Mouse (Mus musculus) frontal cortex, postnatal 14 days (tissue): ENCODE data around the gene Pdgfa.

Experiments
- DNase-seq, 2 experiments: peaks; one replicate each; pipeline ENCODE4 v3.0.0; 2022; ENCODE audit warnings: low spot score in 2 of 2

Pdgfa gene

DNA sequence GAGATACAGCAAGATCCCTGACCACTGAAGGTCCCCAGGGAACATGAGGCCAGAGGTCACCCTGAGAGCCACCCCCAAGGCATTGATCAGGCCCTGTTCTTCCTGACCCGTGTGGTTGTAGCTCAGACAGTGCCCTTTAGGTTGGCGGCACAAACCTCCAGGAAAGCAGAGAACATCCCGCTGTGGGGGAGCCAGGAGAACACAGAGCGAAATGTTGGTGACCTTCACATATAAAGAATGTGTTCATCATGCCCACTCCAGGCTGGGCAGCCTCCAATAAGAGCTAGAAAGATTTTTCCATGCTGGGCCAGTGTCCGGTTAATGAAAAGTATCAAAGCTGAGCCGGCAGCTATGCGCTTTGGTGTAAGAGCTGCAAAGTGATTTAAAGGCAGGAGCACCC is 43.2 kb downstream of the Pdgfa start:
- no peak for DNase-seq

DNA sequence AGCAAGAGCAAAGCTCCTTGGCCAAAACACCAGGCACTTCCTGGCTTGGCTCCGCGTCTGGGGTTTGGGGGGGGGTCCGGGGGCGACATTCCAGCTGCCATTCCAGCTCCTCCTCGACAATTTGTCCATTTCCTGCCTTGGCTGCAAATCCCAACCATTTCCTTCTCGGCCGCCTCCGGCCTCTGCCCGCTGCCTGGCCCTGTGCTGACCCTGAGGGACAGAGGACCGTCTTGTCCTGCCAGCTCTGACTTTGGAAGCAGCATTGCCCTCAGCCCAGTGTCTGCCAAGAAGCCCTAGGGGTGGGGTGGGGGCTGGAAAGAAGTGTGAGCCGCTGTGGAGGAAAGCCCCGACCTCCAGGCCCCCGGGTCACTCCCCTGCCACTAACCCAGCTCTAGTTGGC is 44.2 kb downstream of the Pdgfa start:
- DNase-seq, result no peak

DNA sequence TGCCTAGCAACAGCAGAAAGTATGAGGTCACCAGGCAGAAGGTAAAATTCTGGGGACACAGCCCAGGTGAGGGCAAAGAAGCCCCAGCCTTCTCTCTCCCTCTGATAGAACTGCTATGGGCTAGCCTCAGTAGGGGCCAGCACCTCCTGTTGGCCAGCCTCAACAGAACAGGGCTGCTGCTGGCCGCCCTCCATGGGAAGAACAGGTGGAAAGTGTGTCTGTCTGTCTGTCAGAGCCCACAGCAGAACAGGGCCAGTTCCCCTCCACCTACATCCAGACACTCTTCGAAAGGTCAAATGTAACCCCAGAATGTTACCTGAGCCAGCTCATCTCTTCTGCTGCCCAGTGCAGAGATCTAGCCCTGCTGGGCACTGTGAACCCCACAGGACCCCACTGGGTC is 45.9 kb downstream of the Pdgfa start:
- no peak for DNase-seq

DNA sequence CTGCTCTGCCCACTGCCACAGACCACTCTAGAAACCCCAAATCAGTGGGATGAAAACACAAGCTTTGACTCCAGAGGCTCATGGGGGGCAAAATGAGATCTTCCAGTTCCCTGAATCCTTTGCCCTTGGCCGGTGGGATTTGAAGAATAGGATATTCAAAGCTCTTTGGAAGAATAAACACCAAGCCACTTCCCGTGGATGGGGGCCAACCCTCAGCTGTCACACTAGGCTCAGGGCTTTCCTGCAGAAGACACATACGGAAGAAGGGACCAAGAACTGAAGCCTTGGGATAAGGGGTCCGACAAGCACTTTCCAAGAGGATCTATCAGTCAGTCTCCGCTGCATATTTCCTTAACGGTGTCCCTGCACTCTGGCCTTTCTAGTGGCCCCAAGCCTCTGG is 48.0 kb downstream of the Pdgfa start:
- DNase-seq, result no peak

DNA sequence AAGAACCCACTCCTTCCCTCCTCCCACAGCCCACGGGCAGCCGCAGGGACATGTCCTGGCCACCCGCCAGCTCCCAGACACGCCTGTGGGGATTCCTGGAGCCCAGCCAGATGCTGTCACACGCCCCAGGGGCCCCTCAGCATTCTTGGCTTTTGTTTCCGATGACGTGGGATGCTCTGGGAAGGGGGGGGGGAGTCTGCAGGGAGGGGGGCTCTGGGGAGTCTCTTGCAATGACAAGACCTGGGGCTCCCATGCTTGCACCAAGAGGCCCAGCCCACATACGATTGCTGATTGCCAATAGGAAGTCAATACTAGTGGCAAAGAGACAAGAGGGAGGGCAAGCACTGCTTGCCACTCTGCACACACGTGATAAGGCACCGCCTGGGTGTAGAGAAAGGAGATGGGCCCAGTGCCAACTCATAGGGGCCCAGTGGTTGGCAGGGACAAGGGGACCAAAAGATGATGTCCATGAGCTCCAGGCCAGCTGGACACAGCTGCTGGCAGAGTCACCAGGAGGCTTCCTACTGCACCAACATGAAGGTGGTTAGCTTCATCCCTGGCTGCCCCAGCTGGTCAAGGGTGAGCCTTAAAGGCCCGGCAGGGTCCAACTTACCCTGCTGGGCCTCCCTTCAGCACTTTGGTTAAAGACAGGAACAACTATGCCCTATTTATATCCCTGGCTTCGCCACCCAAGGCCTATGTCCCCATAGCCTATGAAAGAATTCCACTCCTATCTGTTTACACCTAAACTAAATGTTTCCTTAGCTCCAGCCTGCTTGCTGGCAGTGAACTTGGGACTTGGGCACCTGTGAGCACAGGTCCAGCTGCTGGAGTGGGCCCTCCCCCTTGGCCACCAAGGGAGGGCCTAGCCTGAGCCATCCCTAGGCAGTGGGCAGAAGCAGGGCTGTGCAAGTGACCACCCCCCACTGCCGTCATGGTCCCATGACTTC is 48.9 kb downstream of the Pdgfa start:
- peak in 1 of 2 experiments; percentile 16 for DNase-seq

DNA sequence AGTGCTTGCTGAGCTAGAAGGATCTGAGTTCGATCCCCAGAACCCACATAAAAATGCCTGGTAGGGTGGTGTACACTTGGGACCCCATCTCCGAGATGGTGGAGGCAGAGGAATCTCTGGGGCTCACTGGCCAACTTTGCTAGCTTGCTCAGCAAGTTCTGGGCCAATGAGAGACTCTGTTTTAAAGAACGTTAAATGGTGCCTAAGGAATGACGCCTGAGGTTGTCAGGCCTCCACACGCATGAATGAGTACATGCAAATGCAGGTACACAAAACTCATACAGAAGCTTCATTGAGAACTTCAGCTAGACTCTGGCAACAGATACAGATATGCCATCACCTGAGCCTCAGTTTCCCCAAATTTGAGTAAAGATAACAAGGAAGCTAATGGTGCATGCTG is 49.7 kb downstream of the Pdgfa start:
- DNase-seq, result no peak

DNA sequence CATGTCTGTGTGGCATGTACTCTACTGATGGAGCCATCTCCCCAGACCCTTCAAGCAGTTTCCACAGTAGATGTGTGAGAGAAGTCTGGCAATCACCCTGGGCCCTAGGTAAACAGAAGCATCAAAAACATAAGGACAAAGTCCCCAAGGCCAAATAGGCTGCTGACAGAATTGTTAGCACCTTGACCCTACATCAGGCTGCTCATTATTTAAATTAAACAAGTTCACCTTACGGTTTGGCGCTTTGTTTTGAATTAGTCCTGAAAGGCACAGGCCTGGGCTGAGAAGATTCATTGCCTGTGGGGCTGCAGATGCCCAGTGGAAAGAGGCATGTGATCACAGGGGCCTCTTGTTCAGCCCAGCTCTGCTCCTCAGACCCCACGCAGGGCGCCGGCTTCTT is 50.2 kb downstream of the Pdgfa start:
- no peak for DNase-seq

DNA sequence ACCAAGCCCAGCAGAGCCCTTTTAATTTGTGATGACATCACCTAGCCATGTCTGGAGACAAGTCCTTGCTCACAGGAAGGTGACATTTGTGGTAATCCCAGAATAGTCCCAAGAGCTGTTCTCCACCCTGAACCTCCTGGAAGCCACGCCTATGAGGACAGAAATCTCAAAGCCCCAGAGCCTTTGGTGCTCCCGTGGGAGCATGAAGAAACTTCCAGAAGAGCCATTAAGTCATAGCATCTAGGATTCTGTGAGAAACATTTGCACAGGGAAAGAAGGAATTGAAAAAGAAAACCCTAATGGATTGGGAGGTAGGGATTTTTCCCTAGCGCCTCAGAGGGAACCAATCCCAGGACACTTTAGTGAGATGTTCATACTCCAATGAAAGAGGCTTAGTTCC is 52.2 kb downstream of the Pdgfa start:
- DNase-seq, result no peak

DNA sequence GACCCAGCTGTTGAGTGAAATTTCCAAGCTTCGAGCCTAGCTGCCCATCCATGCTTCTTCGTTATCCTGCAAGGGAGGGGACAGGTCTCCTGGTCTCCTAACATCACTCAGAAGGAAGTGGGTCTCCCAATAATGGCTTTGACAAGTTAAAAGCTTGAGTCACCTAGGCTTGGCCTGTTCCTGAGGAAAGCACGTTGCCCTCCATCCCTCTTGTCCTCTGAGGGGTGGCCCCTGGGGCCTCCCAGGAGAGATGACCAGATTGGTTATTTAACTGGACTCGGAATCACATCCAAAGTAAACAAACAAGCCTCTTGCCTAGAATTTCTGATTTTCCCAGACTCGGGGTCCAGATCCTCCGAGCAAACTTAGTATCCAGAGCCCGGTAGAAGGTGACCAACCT is 52.6 kb downstream of the Pdgfa start:
- no peak for DNase-seq

DNA sequence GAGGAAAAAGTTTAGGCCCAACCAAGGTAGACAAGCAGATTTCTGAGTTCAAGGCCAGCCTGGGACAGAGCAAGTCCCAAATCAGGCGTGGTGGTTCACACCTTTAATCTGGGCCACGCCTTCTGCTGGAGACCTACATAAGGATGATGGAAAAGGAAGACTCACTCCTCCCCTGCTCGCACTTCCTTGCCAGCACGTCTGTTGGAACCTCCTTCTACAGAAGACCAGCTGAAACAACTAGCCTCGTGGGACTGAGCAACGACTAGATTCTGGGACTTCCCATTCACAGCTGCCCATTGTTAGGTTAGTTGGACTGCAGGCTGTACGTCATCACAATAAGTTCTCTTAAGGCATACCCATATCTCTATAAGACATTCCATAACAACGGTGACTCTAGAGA is 55.3 kb downstream of the Pdgfa start:
- no peak for DNase-seq

DNA sequence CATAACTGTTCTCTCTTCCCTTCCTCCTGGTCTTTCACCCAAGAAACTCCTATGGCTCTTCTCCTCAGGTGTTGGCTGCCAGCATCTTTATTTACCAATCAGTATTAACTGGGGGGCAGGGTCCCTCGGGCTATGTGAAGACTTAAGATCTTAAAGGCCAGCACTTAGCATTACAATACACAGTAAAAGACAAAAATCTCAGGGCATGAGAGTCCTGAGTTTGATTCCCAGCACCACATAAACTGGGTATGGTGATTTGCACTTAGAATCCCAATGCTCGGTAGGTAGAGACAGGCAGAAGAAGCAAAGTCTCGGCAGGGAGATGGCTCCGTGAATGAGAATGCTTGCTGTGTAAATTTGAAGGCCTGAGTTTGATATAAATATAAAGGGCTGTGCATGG is 56.6 kb downstream of the Pdgfa start:
- DNase-seq, result no peak

DNA sequence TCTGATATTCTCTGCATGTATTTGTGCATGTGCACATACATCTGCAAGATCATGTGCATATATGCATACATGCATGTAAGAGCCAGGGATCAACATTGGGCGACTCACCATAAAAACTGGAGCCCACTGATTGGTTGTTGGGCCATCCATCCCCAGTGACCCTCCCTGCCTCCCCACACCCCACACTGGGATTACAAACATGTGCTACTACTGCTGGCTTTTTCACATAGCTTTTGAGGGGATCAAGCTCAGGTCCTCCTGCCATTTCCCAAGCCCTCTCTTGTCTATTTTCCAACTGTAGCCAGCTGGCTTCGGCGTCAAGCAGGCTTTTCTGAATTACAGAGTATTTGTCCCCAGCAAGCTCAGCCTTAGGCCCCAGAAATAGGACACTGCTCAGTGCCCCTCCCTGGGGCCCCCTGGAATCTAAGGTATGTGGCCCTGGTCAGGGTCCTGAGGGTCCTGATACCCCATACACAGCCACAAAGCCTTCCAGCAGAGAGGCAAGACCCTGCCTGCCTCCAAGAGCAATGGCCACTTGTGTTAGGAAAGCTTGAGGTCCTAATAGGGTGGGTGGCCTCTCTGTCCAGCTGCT is 58.5 kb downstream of the Pdgfa start:
- DNase-seq, result no peak

DNA sequence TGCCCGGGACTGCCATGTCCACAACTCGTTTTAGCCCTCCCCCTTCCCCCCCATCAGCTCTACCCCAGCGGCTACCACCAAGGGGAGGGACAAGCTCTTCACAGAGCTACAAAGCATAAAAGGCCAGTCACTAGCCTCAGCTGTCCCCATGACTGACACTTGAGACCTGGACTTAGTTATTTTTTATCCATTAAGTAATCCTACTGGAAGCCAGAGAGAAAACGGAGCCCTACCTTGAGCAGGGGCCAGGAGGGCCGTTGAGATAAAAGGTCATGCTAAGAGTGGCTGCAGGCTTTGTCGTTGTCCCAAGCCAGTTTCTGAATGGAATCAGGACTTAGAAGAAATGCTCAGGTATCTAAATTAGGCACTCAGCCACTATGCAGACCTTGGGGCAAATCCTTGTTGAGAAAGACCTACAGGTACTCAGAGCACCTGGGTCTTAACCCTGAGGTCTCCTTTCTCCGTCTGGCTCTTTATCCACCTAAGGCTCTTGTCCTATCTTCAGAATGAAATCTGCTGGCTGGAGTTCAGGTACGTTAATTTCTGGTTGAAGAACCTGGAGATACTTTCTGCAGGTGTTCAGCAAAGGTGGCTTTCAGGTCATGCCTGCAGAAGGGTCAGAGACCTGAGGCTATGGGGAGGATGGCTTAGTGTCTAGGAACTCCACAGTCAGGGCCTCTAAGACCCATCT is 60.6 kb downstream of the Pdgfa start:
- DNase-seq, result no peak

DNA sequence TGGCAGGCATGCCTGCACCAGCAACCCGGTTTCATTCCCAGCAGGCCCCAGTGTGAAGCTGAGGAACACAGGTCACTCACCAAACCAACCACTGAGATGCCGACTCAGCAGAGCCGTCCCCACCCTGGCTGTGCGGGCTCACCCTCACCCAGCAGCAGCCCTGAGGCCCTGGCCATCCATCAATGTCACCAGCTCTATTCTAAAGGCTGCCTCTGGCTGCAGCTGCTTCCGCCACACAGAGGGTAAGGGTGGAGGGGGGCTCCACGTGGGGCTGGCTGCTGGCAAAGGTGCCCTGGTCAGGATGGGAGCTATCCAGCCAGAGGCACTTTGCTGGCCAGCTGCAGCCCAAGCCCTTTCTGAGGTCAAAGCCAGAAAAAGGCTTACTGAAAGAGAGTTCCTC is 62.6 kb downstream of the Pdgfa start:
- DNase-seq, result no peak

DNA sequence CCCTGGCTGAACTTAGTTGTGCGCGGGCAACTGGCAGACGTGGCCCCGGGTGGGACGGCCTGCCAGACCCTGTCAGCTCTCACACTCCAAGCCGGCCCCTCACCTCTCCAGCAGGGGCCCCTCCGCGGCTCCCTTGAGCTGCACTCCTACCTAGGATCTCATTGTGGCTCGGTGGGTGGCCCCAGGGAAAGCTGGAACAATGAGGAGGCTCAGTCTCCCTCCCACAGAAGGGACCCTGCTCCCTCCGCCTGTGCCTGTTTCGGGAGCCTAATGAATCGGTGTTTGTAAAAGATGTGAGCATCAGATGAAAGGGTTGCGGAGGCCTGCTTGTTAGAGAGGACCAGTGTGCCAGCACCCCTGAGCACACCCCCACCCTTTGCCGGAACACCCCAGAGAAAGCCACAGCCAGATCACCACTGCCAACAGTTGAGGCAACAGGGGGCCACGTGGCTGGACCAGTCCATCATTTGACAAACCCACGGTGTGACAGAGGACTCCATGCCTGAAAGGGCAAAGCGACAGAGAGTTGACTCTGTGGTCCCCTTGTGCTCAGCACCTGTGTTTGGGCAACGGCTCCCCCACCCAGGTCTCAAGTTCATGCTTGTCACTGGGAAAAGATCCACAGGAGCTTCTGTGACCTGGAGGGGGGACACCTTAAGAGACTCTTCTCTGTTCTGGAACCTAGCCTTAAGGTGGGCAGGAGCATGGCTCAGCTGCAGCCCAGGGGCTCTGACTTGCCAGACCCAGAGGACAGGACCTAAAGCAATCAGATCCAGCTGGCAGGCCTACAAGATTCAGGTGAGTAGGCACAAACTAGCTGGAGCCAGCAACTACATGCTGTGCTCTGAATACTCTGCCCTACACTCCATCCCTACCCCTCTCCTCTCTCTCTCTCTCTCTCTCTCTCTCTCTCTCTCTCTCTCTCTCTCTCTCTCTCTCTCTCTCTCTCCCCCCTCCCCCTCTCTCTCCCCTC is 64.4 kb downstream of the Pdgfa start:
- DNase-seq, result no peak

DNA sequence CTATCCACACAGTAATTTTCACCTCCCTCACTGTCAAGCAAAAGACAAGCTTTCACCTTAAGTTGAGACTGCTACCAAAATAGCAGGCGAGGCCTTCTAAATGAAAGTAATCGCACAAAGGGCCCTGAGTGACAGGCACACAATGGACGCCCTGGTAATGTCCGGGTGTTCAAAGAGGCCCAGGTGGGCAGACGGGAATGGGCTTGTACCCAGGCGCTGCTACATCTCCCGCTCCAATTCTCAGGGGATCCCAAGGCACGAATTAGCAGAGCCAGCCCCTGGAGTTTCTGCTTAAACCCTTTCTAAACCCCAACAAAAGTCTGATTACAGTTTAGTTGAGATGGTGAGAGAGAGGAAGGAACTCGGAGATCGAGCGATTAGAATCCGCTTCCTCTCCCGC is 65.3 kb downstream of the Pdgfa start:
- DNase-seq, result no peak

DNA sequence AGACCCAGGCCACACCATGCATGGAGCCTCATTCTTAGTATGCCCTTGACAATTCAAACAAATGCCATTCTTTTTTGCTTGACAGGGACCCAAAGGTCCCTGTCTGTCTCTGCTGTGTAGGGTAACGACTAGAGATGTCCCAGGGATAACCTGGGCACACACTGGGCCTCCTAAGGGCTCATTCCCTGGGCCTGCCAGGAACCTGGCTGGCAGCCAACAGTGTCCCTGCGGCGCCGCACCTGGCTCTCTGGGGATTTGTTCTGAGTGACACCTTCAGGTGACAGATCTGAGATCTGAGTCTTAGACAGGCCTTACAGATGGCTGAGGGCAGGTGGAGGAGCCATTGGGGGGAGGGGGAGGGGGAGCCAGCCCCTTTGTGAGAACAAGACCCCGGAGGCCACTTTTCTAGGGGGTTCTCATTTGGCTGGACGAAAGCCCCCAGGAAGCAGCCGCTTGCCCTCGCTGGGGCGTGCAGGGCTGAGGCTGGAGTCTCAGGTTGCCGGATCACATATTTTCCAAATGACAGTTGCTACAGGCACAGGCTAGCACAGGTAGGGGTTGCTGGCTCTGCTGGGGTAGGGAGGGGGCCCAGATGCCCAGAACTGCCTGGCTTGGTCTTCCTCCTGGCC is 67.2 kb downstream of the Pdgfa start:
- DNase-seq, result no peak
